Mouse (Mus musculus): ENCODE data around the gene Hcn2.

The Hcn2 gene

DNA sequence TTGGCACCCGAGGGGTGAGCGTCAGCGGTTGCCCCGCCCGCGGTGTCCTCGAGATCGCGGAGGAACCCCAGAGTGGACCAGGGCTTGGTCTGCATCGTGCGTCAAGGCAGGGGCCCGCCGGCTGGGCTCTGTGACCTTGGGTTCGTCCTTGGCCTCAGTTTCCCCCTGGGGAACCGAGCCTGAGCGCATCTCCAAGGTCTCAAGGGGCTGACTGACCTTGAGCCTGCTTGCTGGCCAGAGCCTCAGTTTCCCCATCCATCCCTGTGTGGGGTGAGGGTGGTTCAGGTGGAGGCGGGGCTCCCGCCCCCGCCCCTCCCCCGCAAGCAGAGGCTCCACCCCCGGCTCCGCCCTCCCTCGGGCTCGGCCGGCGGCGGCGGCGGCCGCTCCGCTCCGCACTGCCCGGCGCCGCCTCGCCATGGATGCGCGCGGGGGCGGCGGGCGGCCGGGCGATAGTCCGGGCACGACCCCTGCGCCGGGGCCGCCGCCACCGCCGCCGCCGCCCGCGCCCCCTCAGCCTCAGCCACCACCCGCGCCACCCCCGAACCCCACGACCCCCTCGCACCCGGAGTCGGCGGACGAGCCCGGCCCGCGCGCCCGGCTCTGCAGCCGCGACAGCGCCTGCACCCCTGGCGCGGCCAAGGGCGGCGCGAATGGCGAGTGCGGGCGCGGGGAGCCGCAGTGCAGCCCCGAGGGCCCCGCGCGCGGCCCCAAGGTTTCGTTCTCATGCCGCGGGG, at the start of gene Hcn2:
TSS of gene Hcn2 (plus strand) at position 381 of the 734 bp plus-strand sequence.
- DNase-seq (ENCODE audit: low read depth, low spot score), result no peak

DNA sequence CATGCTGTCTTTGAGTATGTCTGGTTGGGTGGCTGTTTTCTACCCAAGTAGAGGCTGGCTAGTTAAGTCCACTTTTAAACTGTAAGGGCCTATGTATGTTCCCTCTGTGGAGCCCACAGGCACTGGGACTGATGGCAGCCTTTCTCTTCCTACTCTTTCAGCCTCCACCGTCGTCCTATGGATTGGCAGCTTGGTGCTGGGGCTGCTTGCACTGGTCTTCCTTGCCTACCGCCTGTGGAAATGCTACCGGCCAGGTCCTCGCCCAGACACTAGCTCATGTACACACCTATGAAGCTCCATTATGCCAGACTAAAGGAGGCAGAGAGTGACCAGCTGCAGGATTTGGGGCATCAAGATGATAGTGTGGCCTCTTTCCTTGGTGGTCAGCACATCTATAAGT, 48.4 kb upstream of the Hcn2 start:
- DNase-seq (ENCODE audit: low read depth, low spot score), result no peak

DNA sequence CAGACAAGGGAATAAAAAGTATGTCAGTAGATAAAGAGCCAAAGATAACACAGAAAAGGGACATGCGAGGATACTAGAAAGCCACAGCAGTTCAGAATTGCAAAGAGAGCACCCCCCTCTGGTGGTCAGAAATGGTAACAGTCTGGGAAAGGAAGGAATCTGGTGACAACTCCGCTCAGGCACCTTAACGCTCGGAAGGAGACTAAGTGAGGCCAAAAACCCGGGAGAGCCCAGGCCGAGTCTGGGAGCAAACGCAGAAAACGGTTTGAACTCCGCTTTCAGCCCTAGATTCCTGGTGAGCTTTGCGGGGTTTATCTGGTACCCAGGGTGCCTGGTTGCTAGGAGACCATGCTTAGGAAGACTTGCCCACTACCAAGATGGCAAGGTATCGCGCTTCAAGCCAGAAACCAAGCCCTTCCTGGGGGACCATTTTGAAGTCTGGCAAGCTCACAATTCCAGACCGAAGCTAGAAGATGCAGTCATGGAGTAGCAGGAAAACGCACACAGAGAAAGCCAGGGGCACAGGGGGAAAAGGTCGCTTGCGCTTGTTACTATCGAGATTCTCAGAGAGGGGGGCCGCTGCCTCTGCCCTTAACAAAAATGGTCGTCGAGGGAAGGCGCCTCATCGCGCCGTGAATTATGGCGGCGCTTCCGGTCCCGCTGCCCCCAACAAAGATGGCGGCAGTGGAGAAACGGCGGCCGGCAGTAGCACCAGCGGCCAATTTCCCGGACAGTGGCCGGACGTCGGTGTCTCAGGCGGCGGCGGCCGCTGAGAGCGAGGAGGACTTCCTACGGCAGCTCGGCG, 47.5 kb upstream of the Hcn2 start, which contains the start of gene Tpgs1:
TSS of gene Tpgs1 (plus strand) at position 599 of the 805 bp plus-strand sequence.
- peak; percentile 87 for DNase-seq (ENCODE audit: low read depth, low spot score)

DNA sequence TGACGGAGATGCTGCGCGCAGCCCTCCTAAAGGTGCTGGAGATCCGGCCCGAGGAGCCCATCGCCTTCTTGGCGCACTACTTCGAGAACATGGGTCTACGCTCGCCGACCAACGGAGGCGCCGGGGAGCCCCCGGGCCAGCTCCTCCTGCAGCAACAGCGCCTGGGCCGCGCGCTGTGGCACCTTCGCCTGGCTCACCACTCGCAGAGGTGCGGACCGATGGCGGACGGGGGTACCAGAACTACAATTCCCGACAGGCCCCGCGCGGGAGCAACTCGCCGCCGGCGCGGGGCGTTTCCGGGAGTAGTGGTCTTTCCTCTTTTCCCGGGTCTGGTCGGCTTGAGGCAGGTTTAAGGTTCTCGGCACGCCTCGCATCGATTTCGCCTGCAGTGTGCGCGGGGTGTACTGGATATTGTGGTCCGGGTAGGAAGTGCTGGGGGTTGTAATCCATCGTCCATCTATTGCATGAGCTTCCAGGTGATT, 46.8 kb upstream of the Hcn2 start:
- no peak for DNase-seq (ENCODE audit: low read depth, low spot score)

DNA sequence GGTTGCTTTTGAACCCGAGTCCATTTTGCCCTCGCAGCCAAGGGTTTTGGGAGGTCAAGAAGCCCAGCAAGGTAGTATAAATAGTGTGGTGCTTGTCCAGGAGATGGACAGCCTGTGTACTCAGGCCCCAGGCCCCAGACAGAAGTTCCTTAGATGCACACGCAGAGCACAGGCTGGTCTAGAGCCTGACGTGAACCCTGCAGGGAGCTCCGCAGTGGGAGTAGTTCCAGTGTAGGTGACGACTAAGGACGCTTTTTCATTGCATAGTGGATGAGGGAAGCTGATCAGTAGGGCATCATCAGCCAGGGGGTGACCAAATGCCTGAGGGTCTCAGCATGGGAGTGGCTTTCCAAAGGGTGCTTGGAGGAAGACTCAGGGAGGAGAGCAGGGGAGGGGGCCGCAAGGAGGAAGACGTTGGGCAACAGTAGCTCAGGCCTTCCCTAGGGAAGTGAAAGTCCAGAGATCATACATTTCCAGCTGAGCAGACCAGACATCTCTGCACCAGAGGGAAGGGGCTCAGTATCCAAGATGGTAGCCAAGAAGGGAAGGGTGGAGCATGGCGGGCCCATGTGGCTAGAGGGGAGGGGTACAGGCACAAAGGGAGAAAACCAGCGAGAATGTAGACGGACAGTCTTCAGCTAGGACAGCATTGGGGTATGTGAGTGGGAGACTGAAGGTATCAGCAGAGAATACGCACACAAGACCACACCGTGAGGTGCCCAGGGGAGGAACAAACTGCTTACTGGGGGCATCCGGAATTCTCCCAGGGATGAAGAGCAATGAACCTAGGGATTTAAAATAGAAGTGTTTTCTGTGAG, 46.2 kb upstream of the Hcn2 start:
- DNase-seq (ENCODE audit: low read depth, low spot score), result no peak

DNA sequence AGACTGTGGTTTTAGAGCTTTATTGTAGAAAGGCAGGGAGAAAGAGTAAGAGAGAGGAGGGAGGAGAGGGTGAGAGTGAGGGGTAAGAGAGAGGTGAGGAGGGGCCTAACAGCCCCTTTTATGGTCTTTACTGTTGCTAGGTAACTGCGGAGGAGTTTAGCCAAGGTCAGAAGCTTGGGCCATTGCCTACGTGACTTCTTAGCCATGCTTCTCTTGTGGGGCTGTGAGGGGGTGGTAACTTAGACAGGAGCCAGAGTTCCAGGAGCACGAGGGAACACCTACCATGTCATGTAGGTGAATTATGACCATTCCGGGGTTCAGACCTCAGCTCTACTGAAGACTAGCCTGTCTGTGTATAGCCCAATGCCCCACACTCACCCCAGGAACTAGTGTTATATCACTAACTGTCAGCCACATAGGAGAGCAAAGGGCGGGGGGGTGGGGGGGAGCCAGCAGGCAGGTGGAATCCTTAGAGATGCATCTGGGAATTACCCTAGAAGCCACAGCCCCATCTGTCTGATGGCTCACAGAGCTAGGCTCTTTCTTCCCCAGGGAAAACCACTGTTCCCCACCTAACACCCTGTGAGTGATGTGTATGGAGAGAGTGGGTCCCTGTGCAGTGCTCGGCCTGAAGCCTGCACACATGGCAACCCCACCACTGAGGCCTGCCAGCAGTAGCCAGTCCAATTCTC, 44.9 kb upstream of the Hcn2 start:
- no peak for DNase-seq (ENCODE audit: low read depth, low spot score)

DNA sequence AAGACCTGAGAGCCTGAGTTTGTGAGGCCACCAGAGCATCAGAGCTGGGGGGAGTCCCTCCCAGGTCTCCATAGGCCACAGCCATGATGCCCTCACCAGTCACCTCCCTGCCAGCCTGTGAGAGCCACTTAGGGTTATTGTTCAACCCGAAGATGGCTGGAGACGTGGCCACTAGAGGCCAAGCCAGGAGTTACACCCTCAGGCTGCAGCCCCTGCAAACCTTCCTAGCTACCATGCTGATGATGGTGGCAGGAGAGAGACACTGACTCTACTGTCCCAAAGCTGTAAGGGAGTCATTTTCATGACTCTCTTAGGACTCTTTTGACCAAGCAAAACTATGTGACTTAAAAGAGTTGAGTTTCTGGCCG, 44.4 kb upstream of the Hcn2 start:
- no peak for DNase-seq (ENCODE audit: low read depth, low spot score)

DNA sequence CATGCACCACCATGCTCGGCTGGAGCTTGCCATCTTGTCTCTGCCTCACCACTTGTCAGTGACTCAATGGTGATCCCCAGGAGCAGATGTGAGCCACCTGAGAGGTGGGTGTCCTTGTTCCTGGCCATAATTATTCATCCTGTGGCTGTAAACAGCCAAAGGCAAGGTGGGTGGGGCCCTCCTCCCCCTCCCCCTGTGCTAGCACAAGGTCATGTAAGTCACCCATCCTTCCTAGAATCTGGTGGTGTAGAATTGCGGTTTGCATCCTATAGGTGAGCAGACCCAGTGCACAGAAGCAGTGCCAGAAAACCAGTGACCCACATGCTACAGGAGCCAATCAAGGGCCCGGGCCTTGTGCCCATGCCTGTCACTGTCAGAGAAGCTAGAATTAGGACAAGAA, 43.4 kb upstream of the Hcn2 start:
- no peak for DNase-seq (ENCODE audit: low read depth, low spot score)

DNA sequence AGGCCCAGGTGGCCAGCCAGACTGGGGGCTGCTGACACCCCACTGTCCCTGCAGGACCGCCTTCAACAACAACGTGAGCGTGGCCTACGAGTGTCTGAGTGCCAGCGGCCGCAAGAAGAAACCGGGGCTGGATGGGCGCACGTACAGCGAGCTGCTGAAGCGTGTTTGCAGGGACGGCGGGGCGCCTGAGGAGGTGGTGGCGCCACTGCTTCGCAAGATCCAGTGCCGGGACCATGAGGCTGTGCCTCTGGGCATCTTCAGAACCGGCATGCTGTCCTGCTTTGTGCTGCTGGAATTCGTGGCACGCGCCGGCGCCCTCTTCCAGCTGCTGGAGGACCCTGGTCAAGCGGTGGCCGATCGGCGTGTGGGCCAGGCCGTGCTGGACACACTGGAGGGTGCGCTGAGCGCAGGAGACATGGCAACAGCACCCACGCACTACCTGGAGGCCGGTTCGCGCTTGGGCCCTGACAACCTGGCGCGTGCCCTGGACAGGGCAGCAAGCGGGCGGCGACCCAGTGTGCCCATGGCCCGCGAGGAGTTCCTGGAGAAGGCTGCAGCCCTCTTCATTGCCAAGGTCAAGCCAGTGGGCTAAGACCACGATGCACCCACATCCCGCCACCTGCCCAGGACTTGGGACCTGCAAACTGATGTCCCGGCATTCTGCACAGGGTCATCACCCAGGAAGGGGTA, 40.9 kb upstream of the Hcn2 start:
- no peak for DNase-seq (ENCODE audit: low read depth, low spot score)

DNA sequence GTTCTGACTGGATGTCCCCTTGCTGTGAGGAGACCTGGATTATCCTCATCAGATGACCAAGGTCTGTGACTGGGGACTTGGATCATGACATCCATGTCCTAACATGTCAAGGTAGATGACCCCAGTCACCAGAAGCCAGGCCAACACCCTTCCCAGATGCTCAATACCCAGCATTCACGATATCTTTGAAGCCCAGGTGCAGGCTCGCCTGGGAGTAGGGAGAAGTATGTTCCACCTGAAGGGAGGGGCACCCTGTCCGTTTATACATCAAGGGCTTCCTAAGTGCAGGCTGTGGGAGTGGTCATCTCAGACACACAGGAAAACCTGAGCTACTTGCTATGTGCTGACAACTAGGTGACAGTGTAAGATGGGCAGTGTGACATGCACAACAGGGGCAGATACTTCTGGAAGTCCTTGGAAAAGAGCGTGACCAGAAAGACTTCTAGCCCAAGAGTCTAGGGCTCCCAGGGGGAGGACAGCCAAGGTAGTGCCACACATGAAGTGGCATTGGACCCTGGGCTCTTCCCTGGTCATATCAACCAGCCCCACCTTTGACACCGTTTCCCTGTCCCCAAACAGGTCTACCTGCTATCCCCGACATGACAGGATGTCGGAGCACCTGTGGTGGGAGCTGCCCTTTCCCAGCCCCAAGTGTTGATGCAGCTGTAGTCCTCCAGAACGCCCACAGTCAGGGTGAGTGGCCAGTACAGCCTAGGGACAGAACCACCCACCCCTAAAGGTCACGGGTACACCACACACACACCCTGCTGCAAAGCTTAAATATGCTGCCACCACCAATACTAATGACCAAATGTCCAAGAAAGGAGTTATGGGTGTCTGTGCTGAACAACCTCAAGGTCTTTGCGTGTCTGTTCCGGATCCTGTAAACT, 35.6 kb upstream of the Hcn2 start:
- DNase-seq (ENCODE audit: low read depth, low spot score), result no peak

DNA sequence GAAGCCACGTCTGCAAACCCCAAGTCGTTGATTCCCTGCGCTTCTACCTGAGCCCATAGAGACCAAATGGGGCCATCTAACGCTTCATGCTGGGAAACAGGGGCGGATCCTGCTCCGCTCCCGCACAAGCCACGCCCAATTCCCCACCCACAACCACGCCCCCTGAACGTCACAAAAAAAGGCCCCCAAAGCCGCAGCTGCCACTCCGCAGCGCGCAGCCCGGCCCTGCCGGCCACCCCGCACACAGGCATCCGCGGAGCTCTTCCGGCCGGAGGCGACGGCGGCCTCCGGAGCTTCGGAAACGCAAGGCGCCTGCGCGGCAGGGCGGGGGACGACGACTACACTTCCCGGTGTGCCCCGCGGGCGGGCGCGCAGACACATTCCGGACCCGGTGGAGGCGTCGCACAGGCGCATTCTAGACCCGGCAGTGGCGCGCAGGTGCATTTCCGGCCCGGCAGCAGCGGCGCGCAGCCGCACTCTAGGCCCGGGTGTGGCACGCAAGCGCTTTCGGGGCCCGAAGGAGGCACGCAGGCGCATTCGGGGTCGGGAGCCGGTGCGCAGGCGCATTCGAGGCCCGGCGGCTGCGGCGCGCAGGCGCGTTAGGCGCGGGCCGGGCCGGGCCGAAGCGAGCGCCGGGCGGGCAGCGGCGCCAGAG, 34.7 kb upstream of the Hcn2 start, which contains the start of gene Cdc34:
TSS of gene Cdc34 (plus strand) at position 605 of the 655 bp plus-strand sequence.
- peak; percentile 100 for DNase-seq (ENCODE audit: low read depth, low spot score)

DNA sequence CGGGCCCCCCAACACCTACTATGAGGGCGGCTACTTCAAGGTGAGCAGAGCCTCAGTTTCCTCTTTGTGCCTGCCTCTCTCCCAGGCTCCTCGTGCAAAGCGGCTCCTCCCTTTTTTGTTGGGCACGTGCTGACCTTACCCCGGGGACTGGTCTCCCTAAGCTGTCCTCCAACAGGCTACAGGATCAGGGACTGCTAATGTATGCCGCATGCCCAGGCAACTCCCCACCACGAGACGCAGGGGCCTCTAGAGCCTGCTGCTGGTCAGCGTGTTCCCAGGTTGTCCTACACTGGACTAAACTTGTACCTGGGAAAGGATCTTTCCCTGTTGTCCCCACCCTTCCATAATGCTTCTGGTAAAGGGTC, 33.9 kb upstream of the Hcn2 start:
- no peak for DNase-seq (ENCODE audit: low read depth, low spot score)

DNA sequence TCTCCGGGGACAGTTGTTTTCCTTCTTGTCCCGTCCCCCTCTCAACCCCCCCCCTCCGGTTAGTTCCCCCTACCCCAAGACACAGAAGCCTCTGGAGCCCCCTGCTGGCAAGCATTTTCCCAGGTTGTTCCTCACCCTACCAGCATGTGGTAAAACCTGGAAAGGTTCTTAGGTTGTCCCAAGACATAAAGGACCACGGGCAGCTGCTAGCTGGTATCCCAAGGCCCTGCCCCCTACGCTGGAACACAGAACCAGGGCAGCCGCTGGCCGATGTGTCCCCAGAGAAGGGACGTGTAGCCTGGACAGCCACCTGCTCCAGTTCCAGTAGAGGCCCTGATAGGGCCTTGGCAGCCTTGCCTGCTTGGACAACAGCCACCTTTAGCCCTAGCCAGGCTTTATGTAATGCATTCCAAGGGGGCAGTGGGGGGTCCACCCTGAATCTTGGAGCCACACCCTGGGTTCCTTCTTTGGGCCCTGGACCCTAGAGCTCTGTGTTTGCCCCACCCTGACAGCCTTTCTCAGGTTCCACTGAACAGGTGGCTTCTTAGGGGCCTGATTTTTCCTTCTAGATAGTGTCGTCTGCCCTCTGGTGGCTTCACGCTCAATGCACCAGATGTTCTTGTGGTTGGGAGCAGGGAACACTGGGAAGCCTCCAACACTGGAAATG, 33.4 kb upstream of the Hcn2 start:
- DNase-seq (ENCODE audit: low read depth, low spot score), result peak; percentile 87

DNA sequence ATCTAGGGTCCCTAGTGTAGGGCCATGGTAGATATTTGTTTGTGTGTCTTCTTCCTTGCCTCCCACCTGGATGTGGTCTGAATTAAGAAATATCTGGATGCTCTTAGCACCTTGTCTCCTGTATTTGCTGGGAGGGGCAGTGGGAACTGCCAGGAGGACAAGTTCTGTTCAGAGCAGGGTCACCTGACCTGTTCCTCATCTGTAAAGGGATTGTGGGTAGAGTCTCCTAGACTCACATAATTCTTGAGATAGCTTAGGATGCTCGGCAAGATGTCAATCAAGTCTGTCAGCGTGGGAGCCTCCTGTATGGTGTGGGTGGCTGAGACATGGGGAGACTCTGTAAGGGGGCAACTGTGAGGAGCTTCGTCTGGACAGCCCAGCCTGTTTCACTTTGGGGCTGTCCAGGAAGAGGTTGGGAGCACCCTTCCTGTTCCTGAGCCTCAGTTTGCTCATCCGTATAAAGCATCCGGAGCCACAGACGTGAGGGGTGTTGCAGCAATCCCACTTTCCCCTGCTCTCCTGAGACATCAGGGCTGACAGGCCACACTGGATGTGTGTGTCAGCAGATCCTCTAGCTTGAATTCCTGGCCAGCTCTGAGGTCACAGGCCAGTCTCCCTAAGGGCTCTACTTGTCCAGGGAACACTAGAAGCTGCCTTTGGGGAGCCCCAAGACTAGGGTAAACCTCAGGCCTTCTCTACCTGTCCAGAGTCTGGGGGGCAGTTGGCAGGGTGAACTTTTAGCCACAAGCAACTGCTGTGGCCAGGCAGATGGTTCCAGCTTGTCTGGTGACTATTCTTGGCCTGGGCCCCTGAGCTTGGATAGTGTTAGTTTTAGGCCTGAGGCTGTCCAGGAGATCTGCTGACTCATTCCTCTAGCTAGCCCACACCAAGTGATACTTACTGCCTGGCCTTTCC, 32.5 kb upstream of the Hcn2 start:
- DNase-seq (ENCODE audit: low read depth, low spot score), result peak; percentile 89

DNA sequence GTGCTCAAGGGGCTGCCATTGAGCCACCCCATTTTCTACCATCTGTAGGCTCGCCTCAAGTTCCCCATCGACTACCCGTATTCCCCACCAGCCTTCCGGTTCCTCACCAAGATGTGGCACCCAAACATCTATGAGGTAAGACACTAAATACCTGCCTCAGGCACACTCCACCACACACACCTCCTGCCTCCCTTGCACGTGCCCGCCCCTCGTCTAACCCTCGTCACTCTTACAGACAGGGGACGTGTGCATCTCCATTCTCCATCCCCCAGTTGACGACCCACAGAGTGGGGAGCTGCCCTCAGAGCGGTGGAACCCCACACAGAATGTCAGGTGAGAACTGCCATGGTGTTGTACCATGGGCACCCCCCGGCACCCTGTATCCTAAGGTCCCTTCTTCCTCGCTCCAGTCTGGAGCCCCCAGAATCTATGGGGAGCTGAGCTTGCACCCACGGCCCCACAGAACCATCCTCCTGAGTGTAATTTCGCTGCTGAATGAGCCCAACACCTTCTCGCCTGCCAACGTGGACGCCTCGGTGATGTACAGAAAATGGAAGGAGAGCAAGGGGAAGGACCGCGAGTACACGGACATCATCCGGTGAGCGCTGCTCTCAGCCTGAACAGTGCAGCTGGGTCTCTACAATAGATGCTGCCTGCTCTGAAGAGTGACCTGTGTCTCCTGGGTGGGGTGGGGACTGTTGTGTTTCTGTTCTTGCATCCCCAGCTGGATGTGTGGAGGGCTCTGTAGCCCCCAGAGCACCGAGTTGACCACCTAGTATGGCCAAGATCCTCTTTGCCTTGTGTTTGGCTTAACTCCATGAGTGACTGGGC, 31.4 kb upstream of the Hcn2 start:
- no peak for DNase-seq (ENCODE audit: low read depth, low spot score)

DNA sequence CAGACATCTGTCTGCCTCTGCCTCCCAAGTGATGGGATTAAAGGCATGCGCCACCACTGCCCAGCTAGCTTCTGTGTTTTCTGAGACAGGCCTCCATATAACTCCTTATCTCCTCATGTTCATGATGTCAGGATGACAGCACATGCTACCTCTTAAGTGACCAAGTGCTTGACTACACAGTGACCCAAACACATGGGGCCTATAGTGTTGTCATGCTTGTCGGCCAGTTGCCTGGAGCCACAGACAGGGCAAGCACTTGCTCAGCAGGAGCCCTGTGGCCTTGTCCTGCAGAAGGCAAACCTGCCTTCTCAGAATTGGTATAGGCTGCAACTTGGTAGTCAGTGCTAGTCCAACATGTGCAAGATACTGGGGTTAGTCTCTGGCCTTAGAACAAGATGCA, 30.2 kb upstream of the Hcn2 start:
- no peak for DNase-seq (ENCODE audit: low read depth, low spot score)

DNA sequence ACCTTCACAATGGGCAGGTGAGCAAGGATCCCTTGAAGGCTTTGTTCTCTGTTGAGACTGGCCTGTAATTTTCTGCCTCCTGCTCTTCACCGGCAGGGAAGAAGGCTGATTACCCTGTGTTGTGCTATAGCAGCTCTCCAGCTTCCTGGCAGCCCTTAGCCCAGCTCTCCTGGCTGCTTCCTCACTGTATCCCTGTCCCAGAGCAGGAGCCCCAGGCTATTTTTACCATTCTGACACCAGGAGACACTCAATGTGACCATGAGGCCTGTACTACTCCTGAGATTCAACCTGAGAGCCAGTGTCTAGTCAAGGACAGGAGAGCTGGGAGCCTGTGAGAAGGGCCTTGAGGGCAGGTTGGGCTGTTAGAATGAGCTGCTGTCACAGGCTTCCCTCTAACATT, 29.7 kb upstream of the Hcn2 start:
- DNase-seq (ENCODE audit: low read depth, low spot score), result peak; percentile 84

Measured in skeletal muscle tissue, adult 2 months (tissue).